Mouse (Mus musculus) fibroblast of lung, adult 2 months (primary cell): ENCODE results near the gene Hoxb1.

Experiments
- DNase-seq: peaks from one replicate; pipeline ENCODE4 v3.0.0-alpha.2; 2011; ENCODE audit warnings: low read depth

The Hoxb1 gene

DNA sequence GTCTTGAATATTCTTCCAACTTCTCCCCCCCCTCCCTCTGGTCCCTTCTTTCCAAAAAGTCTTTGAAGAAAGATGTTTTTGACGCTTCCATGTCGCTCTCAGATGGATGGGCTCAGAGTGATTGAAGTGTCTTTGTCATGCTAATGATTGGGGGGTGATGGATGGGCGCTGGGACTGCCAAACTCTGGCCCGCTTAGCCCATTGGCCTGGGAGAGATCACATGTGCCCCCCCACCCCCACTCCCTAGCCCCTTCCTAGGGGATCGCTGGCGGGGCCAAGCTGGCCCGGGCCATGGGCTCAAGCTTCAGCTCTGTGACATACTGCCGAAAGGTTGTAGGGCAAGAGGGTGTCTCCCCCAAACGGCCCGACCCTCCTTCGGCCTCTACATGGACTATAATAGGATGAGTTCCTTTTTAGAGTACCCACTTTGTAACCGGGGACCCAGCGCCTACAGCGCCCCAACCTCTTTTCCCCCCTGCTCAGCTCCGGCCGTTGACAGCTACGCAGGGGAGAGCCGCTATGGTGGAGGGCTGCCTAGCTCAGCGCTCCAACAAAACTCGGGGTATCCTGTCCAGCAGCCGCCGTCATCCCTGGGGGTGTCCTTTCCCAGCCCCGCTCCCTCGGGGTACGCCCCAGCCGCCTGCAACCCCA is at the start of gene Hoxb1:
Gene Hoxb1, plus strand, starts transcription at position 312 of the 651 bp plus-strand sequence.
- DNase-seq, result no peak

DNA sequence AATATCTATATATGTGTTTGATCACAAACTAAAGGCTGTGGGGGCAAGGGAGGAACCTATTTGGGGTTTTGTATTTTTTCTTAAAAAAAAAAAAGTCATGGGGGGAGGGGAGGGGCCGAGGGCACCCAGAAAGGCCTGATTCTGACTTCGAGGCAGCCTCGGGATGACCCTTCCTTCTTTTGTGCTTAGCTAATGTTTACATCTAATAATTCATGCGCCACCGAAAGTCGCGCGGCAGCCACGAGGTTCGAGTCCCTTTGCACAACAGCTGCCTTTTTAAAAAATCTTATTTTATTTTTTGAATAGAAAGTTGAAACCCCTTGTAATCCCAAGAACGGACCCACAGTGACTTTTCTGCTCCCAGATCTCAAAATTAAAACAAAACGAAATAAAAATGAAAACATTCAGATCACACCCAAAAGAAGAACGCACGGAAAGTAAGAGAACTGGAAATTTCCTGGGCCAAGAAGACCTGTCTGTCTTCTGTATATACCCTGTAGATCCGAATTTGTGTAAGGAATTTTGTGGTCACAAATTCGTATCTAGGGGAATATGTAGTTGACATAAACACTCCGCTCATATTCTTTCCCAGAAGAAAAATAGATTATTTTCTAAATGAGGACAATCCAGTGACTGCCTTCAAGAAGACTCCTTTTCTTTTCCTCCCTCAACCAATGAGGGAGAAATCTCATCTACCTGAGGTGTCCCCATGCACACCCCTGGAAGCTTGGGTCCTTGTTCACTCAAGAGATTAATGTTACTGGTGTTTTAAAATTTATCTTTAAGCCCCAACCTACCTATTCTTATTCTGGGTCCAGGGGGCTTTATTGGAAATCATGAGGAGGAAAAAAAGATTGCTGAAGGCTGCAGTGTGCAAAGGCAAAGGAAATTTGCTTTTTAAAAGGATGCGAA is 48.6 kb upstream of the Hoxb1 start:
- DNase-seq, result no peak

DNA sequence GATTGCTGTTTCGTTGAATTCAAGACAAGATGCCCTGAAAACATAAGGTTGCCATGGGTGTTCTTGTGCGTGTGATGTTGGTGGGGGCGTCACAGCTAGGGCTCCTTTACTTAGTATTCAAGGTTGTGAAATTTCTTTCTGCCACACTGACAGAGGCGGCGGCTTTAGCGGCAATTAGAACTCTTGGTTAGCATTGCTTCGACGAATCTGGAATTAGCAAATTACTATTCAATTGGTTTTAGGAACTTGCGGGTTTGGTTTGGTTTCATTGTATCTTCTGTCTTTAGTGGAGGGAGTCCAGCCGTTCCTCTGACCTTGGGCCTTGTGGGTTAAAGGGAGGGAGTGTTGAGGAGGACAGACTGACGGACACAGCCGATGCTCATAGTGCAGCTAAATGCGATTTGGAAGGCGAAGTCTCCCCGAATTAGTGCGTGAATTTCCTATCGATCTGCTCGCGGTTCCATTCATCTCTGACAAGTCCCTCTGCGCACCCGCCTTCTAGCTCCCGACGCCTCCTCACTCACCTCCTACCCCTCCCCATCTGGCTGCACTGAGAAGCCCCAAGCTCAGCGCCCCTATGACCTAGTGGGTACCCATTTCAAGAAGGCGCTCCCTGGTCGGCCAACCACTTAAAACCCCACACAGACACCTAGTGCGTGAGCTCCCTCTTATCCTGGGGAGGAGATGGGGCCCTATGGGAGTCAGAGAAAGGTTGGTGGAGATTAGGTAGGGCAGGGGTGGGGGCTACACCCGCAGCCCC is 47.8 kb upstream of the Hoxb1 start, which contains the start of gene Hoxb4:
Gene Hoxb4, plus strand, starts transcription at position 660 of the 760 bp plus-strand sequence.
- no peak for DNase-seq

DNA sequence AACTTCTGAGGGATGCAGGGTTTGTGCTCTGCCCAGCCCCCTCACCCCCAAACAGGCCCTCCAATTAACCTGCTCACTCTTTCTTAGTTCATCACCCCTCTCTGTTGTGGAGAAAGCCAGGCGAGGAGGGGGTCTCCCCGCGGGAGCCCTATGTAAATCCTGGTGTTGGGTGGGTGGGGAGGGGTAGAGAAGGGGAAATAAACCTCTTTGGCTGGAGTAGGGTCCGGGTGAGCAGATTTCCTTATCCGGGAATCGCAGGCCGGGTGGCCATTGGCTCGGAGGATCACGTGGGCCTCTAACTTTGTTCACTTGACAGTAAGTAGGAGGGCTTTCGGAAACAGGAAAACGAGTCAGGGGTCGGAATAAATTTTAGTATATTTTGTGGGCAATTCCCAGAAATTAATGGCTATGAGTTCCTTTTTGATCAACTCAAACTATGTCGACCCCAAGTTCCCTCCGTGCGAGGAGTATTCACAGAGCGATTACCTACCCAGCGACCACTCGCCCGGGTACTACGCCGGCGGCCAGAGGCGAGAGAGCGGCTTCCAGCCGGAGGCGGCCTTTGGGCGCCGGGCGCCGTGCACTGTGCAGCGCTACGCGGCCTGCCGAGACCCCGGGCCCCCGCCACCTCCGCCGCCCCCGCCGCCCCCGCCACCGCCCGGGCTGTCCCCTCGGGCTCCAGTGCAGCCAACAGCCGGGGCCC is 47.0 kb upstream of the Hoxb1 start:
- no peak for DNase-seq

DNA sequence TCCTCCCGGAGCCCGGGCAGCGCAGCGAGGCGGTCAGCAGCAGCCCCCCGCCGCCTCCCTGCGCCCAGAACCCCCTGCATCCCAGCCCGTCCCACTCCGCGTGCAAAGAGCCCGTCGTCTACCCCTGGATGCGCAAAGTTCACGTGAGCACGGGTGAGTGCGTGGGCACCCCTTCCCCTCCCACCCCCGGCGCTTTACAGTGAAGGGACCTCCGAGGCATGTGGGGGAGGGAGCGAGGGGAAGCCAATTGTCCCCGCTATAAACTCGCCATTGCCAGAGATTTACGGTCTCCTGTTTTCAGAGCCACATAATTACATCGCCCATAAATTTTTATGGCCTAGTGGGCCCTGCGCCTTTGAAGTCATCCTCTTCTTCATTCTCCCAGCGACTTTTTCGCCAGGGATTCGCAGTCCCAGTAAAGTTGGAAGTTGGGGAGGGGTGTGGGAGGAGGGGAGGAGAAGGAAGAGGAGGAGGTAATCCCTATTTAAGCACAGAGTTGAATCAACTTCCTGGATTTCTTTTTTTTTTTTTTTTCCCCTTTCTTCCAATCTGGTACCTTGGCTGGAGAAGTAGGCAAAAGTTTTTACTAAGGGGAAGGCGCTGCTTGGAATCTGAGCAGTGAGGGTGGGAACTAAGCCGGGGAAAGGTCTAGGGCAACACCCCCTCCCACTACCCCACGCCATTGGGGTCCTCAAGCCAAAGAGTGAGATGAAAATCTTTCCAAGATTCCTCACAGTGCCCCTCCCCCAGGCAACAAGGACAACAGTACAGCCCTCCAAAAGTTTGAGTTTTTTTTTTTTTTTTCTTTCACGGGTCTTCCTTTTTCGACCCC is 46.3 kb upstream of the Hoxb1 start:
- DNase-seq, result no peak

DNA sequence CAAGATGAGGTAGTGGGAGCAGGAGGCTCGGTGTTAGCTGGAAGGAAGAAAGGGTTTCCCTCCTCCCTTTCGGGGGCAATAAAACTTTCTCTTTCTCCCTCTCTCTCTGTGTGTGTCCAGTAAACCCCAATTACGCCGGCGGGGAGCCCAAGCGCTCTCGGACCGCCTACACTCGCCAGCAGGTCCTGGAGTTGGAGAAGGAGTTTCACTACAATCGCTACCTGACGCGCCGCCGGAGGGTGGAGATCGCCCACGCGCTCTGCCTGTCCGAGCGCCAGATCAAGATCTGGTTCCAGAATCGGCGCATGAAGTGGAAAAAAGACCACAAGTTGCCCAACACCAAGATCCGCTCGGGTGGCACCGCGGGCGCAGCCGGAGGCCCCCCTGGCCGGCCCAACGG is 45.6 kb upstream of the Hoxb1 start:
- DNase-seq, result no peak

DNA sequence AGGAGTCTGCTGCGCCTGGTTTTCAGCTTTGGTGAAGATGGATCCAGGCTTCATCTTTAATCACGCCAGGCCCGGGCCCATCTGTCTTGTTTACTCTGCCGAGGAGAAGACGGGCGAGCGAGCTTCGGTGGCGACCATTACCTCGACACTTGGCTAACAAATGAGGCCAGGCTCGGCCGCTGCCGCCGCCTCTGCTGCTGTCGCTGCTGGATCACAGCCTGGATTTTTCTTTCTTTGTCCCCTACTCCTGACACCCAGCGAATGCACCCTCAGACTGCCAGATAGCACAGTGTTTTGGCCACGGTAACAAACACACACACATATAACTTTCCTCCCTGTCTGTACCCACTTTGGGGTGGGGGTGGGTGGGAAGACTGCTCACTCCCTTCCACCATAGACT is 44.9 kb upstream of the Hoxb1 start:
- no peak for DNase-seq

DNA sequence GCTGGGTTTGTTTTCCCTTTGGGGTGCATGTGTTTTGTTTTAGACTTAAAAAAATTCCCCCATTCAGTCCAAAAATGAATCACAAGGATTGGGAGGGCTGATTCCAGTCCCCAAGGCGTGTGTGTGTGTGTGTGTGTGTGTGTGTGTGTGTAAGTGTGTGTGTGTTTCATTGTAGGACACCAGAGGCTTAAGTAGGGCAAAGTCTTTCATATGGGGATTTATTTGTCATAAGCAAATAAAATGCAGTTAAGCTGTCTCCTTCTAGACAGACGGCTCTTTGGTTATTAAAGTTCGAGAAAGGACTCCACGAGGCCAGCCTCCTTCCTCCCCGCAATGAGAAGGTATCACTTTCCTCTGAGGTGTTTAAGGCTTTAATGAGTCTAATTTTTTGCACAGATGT is 43.7 kb upstream of the Hoxb1 start:
- no peak for DNase-seq

DNA sequence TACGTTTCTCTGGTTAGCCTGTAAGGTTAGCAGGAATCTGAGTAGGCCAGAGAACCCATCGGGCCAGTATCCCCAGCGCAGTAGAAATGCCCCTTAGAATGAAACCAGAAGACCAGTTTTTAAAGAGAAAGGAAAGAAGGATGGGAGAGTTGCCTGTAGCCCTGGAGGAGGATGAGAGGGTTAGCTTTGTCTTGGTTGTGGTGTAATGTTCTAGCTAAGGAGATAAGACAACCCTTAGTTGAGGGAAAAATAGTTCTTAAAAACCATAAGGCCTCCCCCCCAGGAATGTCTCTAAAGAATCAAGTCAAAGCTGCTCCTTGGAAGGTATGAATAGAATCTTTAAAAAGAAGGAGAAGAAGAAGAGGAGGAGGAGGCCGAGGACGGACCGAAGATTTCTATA is 42.8 kb upstream of the Hoxb1 start:
- no peak for DNase-seq

DNA sequence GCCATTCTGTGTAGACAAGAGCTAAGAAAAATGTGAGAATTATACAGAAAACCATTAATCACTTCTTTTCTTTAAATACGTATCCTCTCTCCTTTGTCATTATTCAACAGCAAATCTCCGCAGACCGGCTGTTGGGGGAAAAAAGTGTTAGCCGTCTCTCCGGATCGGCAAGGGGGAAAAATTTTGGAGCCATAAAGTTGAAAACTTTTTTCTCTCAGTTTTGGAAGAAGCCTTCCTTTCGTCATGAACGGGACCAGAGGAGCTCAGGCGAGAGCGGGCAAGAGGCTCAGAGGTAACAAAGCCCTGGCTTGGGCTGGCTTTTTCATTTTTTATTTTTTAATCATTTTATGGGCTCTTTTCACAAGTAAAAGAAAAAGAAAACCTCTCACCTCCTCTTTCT is 42.4 kb upstream of the Hoxb1 start, which contains the start of gene Hoxb3:
Gene Hoxb3, plus strand, starts transcription at position 173 of the 400 bp plus-strand sequence.
- no peak for DNase-seq

DNA sequence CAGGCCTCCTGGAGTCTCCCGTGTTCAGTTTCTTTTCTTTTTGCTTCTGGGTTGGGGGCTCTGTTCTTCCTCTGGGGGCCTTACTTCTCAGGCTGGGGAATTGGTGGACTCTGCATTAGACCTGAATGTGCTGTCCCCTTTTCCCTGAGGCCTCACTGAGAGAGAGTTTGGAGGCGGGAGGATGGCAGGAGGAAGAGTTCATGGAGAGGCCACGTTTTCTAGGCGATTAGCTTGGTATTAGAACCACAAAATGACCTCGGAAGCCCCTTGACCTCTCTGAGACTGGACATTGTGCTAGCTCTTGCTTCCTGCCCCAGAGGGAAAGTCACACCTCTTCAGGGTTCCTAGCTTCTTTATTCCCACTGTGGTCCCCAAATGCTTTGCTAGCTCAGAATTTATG is 41.4 kb upstream of the Hoxb1 start:
- no peak for DNase-seq

DNA sequence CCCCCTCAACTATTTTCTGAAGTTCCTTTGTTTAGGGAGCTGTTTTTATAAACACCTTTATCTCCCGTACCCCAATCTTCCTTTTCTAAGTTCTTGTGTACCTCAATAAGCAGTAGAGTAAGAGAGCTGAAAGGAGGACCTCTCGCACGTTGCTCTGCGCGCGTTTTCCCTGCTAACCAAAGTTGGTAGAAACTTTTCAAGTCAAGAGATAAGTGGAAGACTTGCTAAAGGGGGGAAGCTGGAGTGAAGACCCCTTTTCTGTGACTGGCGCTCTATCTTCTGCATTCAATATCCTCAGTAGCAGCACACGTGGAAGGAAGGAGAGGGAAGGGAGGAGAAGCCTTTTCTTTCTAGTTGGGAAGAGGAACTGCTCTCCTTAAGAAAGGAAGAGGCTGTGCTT is 40.6 kb upstream of the Hoxb1 start:
- DNase-seq, result no peak

DNA sequence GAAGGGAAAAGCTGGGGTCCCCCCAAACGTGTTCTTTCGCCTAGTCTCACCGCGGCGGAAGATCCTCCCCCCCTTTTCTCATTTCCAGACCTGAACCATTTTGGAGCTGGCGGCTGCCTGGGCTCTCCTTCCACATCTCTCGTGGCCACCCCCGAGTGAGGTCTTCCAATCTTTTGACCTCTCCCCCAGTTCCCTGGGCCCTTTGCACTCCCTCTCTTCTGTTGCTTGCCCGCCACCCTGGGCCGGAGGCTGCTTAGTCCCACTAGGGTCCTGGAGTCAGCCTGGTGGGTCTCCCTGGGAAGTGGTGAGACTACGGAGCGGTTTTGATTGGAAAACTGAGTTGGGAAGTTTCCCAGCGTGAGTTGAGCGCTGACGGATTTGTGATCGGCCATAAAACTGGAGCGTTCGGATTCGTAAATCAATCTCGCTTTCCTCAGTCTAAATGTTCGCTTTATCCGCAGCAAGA is 39.8 kb upstream of the Hoxb1 start:
- DNase-seq, result no peak

DNA sequence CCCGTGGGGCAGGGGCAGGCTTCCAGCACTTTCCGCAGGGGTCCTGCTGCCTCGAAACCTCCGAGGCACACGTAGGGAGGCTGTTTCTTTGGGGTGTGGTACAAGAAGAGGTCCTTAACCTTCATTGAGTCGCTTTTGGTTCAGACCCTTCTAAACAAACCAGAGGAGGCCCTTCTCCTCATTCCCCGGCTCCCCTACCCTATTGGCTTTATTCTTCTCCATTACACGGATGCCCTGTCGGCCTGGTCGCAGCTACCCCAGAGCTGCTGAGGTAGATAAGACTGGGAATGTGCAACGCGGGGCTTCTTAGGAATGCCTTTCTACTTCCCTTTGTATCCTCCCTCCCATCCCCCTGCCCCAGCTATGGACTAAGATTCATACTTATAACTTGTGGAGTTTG is 38.8 kb upstream of the Hoxb1 start:
- no peak for DNase-seq

DNA sequence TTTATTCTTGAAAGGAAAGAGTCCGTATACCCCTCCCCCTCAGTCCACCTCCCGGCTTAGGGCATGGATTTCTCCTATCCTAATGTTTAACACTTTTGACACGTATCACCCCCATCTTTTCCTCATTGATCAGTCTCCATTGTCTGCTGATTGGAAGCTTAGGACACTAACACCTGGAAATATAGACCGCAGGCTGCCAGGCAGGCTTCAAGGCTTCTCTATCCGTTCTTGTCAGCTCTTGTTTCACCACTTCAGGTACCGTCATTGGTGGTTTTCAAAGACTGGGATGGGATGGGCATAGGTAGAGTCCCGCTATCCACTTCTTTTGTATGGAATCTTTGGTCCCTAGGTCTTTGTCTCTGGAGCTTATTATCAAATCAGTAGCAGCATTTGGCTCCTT is 38.4 kb upstream of the Hoxb1 start:
- no peak for DNase-seq

DNA sequence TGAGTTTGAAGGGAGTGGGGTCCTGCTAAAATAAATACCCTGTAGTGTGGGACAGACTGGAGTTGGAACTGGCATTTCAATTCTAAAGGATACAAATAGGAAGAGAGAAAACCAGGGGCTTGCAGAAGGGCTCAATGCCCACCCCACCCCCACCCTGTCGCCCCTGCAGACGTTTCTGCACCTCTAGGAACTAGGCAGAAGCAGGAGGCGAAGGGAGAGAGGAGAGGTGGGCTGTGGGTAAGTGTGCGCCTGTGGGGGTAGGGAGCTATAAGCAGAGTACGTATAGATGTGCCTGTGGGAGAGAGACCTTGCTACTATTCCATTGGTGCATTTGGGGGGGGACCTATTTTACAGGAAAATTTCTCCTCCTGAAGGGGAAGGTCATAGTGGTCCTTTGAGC is 37.8 kb upstream of the Hoxb1 start:
- DNase-seq, result no peak

DNA sequence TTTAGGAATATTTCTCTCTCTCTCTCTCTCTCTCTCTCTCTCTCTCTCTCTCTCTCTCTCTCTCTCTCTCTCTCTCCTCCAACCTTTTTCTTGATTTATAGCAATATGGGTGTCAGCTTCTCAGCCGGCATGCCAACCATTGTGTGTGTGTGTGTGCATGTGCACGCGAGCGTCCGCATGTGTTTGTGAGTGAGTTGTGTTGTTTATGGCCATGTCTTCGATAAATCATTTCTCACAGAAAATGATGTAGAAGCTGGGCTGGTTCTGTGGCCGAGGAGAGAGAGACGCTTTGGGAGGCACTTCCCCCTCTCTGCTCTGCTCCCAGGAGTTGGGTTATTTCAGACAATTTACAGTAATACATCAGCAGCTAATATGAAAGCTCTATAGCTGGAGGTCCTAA is 36.9 kb upstream of the Hoxb1 start:
- DNase-seq, result no peak

DNA sequence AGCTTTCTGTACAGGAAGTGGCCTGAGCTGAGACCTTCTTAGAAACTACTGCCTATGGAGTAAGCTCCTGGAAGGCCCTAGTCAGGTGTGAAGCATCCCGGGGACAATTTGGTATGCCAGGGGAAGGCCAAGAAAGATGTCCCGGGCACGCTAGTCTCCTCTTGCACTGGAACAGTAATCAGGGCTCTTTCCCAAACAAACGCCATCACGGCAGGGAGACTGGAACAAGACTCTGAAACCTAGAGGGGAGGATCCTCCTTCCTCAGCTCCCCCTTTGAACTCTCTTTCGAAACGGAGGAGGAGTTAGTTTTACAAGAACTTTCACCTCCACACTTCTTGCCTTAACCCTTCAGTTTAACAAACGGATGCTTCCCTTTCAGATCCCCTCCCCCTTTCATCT is 33.4 kb upstream of the Hoxb1 start:
- DNase-seq, result no peak

DNA sequence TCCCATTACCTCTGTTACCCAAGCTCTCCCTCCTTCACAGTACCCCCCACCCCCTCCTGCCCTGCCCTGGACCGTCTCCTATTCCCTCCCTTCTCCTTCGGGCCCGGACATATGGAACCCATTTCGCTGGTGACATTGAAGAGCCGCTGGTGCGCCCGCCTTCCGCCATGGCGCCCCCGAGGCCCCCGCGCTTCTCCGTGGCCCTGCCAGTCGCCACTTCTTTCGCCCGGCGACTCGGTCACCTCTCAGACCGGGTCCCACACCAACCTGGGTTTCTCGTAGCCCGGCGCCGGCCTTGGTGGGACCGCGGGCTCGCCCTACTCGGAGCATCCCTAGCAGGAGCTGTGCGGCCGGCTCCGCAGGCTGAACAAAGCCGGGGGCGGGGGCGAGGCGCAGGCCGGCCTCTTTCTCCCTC is 32.9 kb upstream of the Hoxb1 start:
- no peak for DNase-seq

DNA sequence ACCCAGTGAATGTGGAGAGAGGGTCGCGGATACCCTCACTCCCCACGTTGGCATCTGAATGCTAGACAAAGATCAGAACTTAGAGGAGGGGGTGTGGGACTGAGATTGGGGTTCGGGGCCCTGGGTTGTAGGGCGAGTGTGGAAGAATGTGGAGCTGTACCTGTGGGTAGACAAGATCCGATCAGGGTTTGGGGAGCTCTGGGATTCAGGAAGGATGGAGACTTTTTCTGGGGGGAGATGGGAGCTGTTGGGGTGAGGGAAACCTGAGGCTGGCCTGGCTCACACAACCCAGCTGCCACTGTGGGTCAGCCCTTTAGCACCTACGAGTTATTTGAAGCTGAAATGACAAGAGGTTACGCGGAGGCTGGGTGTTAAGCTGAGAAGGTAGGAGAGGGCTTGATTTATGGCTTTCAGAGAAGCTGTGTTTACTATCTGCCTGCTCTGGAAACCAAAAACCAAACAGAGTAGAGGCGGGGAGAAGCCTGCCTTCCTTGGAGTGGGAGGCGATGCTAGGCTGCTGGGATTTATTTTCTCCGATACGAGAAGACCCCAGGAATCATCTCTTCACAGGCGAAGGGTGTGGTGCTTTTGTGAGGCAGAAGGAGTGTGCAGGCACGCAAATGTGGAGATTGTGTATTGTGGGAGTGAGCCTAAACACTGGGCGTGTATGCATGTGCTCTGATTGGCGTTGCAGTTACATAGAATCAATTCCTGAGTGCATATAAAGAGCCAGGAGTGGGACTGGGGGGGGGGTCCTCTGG is 32.1 kb upstream of the Hoxb1 start:
- no peak for DNase-seq
